In genomic region chr1:127774501-127774880, GRCm38 (mm10) we compare ENCODE assay signal across 8 mouse cellular contexts. TPM values are rescaled to one million over a fixed set of nuclear protein-coding genes. Genes with fewer than 3 reads are reported as not detected.
DNase-seq lines count a peak whose midpoint lies in the region; ATAC-seq lines count a peak whose summit lies in the region.

No protein-coding gene starts in this region.

- H3K27ac ChIP-seq in heart, embryonic 15.5 days: peak overlapping the region; percentile 97
- peak overlapping the region; percentile 95 for H3K27ac ChIP-seq in forebrain, embryonic 15.5 days (replicated peaks)
- peak overlapping the region; percentile 81 for H3K27ac ChIP-seq in midbrain, embryonic 11.5 days (ENCODE audit: low read depth, low read length)

- no peaks in the 10 kb centered on the region for H3K27me3 ChIP-seq in heart, embryonic 15.5 days
- H3K27me3 ChIP-seq in forebrain, embryonic 15.5 days: no peaks in the 10 kb centered on the region
- no peaks in the 10 kb centered on the region for H3K27me3 ChIP-seq in midbrain, embryonic 11.5 days (ENCODE audit: control insufficient read depth, insufficient read depth, low read length)

- intact Hi-C loops in heart, postnatal 36 days (cut with DNase I): loop anchor here (5.0 to 10.0 kb wide), 4 partner anchors 93 to 640 kb away; partner anchors contain the start of genes Dars, Mgat5, Rab3gap1 and Ubxn4

- H3K4me2 ChIP-seq in heart, embryonic 15.5 days: peak overlapping the region; percentile 77
- H3K4me2 ChIP-seq in forebrain, embryonic 15.5 days (replicated peaks): peak overlapping the region; percentile 79
- peak overlapping the region; percentile 69 for H3K4me2 ChIP-seq in midbrain, embryonic 11.5 days

- H3K36me3 ChIP-seq in heart, embryonic 15.5 days: no peaks in the 10 kb centered on the region
- H3K36me3 ChIP-seq in forebrain, embryonic 15.5 days: no peaks in the 10 kb centered on the region
- H3K36me3 ChIP-seq in midbrain, embryonic 11.5 days (ENCODE audit: control insufficient read depth, insufficient read depth, low read length): 0 out of 2 replicates have a peak, but pooled peaks cover 3% of the 10 kb centered on the region

- peak overlapping the region; percentile 85 for H3K9ac ChIP-seq in heart, embryonic 15.5 days
- peak overlapping the region; percentile 92 for H3K9ac ChIP-seq in forebrain, embryonic 15.5 days (replicated peaks)
- peak overlapping the region; percentile 95 for H3K9ac ChIP-seq in midbrain, embryonic 11.5 days (ENCODE audit: low read length)

- WGBS in heart, embryonic 15.5 days: under 1% methylated on average over 31 of the region's 31 CpGs
- under 1% methylated on average over 31 of the region's 31 CpGs for WGBS in forebrain, embryonic 15.5 days
- under 1% methylated on average over 31 of the region's 31 CpGs for WGBS in large intestine, adult 2 months
- WGBS in midbrain, embryonic 11.5 days: under 1% methylated on average over 31 of the region's 31 CpGs

- DNase-seq in heart, postnatal 36 days: no peak
- peak; percentile 71 for DNase-seq in NIH3T3 (ENCODE audit: low read depth)
- peak; percentile 18 for DNase-seq in large intestine, adult 2 months (ENCODE audit: low read depth, low spot score)
- no peak for DNase-seq in midbrain, embryonic 11.5 days (ENCODE audit: low spot score, missing footprints)
- no peak for DNase-seq in thymus, postnatal 10 days (ENCODE audit: low spot score in 2 of 2)

- no peaks in the 10 kb centered on the region for H3K9me3 ChIP-seq in heart, embryonic 15.5 days (replicated peaks)
- no peaks in the 10 kb centered on the region for H3K9me3 ChIP-seq in forebrain, embryonic 15.5 days
- no peaks in the 10 kb centered on the region for H3K9me3 ChIP-seq in midbrain, embryonic 11.5 days (ENCODE audit: control insufficient read depth, low read length)

- H3K4me3 ChIP-seq in heart, embryonic 15.5 days: peak overlapping the region; percentile 76
- peak overlapping the region; percentile 96 for H3K4me3 ChIP-seq in forebrain, embryonic 15.5 days
- peak overlapping the region; percentile 93 for H3K4me3 ChIP-seq in midbrain, embryonic 11.5 days (ENCODE audit: low read depth, low read length)

- peaks cover 33% of the 10 kb centered on the region for H3K4me1 ChIP-seq in heart, embryonic 15.5 days (replicated peaks)
- H3K4me1 ChIP-seq in forebrain, embryonic 15.5 days: peaks cover 33% of the 10 kb centered on the region
- peaks cover 9% of the 10 kb centered on the region for H3K4me1 ChIP-seq in midbrain, embryonic 11.5 days (ENCODE audit: control insufficient read depth, insufficient read depth, low read length)

- ATAC-seq in heart, embryonic 15.5 days (replicated peaks; ENCODE audit: insufficient number of reproducible peaks, insufficient read depth, low FRiP score, low read depth): peak; percentile 40
- peak; percentile 62 for ATAC-seq in forebrain, embryonic 15.5 days (replicated peaks)
- ATAC-seq in midbrain, embryonic 11.5 days (ENCODE audit: low FRiP score): no peak
- ATAC-seq in activated CD4-positive, CD25-positive, alpha-beta regulatory T cell, adult 4 months: no peak

RNA-seq across cellular contexts. Expression of gene Ccnt2, which starts 0.5 kb away (rescaled TPM):
- polyA plus RNA-seq in heart, embryonic 15.5 days (2015; fragmentation: Nextera tagmentation; extraction: Ambion mirVana): 59.9 and 62.5 TPM in 2 replicates
- 10 to 100 TPM; 20.9 to 26.6 TPM for total RNA-seq in heart, postnatal 36 days (2021)
- polyA plus RNA-seq in forebrain, embryonic 15.5 days (2015; fragmentation: Nextera tagmentation; extraction: Ambion mirVana): 109 and 115 TPM in 2 replicates
- polyA plus RNA-seq in large intestine, adult 2 months (2012; rRNA removed): 8.4 and 21.3 TPM in 2 replicates
- polyA plus RNA-seq in midbrain, embryonic 11.5 days (2014; fragmentation: Nextera tagmentation; extraction: Ambion mirVana): 89.6 and 94.7 TPM in 2 replicates
- polyA plus RNA-seq in activated CD4-positive, CD25-positive, alpha-beta regulatory T cell, adult 4 months (2017; shearing (Covaris generic)): 10 to 100 TPM; 84.2 to 85.8 TPM

RNA-seq across cellular contexts. Expression of gene Acmsd, which starts 45.3 kb away (rescaled TPM):
- polyA plus RNA-seq in heart, embryonic 15.5 days (2015; fragmentation: Nextera tagmentation; extraction: Ambion mirVana): 0.35 and 0.51 TPM in 2 replicates
- total RNA-seq in heart, postnatal 36 days (2021): under 1 TPM; 0.24 to 0.28 TPM
- polyA plus RNA-seq in forebrain, embryonic 15.5 days (2015; fragmentation: Nextera tagmentation; extraction: Ambion mirVana): 0.09 TPM in 1 of 2 replicates, not detected in the other
- polyA plus RNA-seq in large intestine, adult 2 months (2012; rRNA removed): not detected in 2 replicates
- polyA plus RNA-seq in midbrain, embryonic 11.5 days (2014; fragmentation: Nextera tagmentation; extraction: Ambion mirVana): 0.12 and 0.50 TPM in 2 replicates
- under 1 TPM in 1 of 2 experiments, not detected in 1; 0.12 TPM for polyA plus RNA-seq in activated CD4-positive, CD25-positive, alpha-beta regulatory T cell, adult 4 months (2017; shearing (Covaris generic))

Comparison
In these comparisons a context has a peak if more than half of its experiments do, and no peak if none do; other contexts are left out.
1. ATAC-seq: peak in heart, embryonic 15.5 days (single experiment) and forebrain, embryonic 15.5 days (single experiment); none in midbrain, embryonic 11.5 days (single experiment) and activated CD4-positive, CD25-positive, alpha-beta regulatory T cell, adult 4 months (single experiment).
2. DNase-seq: peak in NIH3T3 (single experiment) and large intestine, adult 2 months (single experiment); none in heart, postnatal 36 days (0 of 2), midbrain, embryonic 11.5 days (single experiment) and thymus, postnatal 10 days (0 of 2).
3. Peak in every context shown above with its lines, with median percentiles within 50 percentile points of each other: H3K27ac ChIP-seq, H3K4me2 ChIP-seq, H3K4me3 ChIP-seq and H3K9ac ChIP-seq.